Mouse (Mus musculus): ENCODE measurements around the gene Cyp4f39.

- TF ChIP-seq CTCF (IDR thresholded peaks at IDR 0.05; ENCODE audit: low read depth, low read length) (no peak), POLR2A (IDR thresholded peaks at IDR 0.05; ENCODE audit: borderline replicate concordance, low read depth, low read length) (no peak)
Observed at GRCm38 (mm10) chr17:32402779-32403157, 49.8 kb upstream of the Cyp4f39 start.

All from bone marrow macrophage, adult 2 months (primary cell).